ENCODE assay signal across 8 mouse cellular contexts in genomic region chr15:97055794-97056193, GRCm38 (mm10). TPM values are rescaled to one million over a fixed set of nuclear protein-coding genes. Genes with fewer than 3 reads are reported as not detected.
DNase-seq lines count a peak whose midpoint lies in the region; ATAC-seq and TF ChIP-seq lines count a peak whose summit lies in the region.

Gene Slc38a4 (minus strand): TSS chr15:97055956.

- WGBS in lung, adult 2 months, result 59% methylated on average over 9 of the region's 9 CpGs
- WGBS in intestine, postnatal 0 days, result 56% methylated on average over 9 of the region's 9 CpGs
- WGBS in neural tube, embryonic 13.5 days, result 56% methylated on average over 9 of the region's 9 CpGs

- H3K36me3 ChIP-seq in intestine, postnatal 0 days (ENCODE audit: control insufficient read depth, insufficient read depth), result no peaks in the 10 kb centered on the region
- H3K36me3 ChIP-seq in neural tube, embryonic 13.5 days, result no peaks in the 10 kb centered on the region

- H3K4me3 ChIP-seq in lung, adult 2 months (replicated peaks; ENCODE audit: extremely low read depth, low read depth, low read length), result peak within 1 kb of the TSS; percentile 39
- peak within 1 kb of the TSS; percentile 41 for H3K4me3 ChIP-seq in intestine, postnatal 0 days (ENCODE audit: low read depth, low read length)
- H3K4me3 ChIP-seq in neural tube, embryonic 13.5 days, result peak within 1 kb of the TSS; percentile 33

- no peak for TF ChIP-seq CTCF in lung, adult 2 months (IDR thresholded peaks at IDR 0.05; ENCODE audit: insufficient read depth, low read length)
- peak; percentile 39 for TF ChIP-seq CTCF in intestine, postnatal 0 days (IDR thresholded peaks at IDR 0.05; ENCODE audit: low read depth)

- TF ChIP-seq POLR2A in lung, adult 2 months (IDR thresholded peaks at IDR 0.05; ENCODE audit: borderline replicate concordance, extremely low read depth, low read depth, low read length), result no peak

- peak within 1 kb of the TSS; percentile 63 for H3K4me2 ChIP-seq in intestine, postnatal 0 days (replicated peaks; ENCODE audit: low read depth)
- peak within 1 kb of the TSS; percentile 56 for H3K4me2 ChIP-seq in neural tube, embryonic 13.5 days

- peak within 1 kb of the TSS; percentile 18; the same call in 1 of the 2 replicates for H3K9ac ChIP-seq in intestine, postnatal 0 days (ENCODE audit: low read depth, low read length)
- peak within 1 kb of the TSS; percentile 47 for H3K9ac ChIP-seq in neural tube, embryonic 13.5 days

- peaks cover 5% of the 10 kb centered on the region; the same call in 1 of the 2 replicates for H3K9me3 ChIP-seq in intestine, postnatal 0 days (ENCODE audit: control insufficient read depth)
- H3K9me3 ChIP-seq in neural tube, embryonic 13.5 days, result peaks cover 8% of the 10 kb centered on the region; the same call in 1 of the 2 replicates

- H3K27me3 ChIP-seq in intestine, postnatal 0 days (replicated peaks; ENCODE audit: control insufficient read depth, insufficient read depth, low read length), result 0 out of 2 replicates have a peak, but pooled peaks cover 2% of the 10 kb centered on the region
- peaks cover 18% of the 10 kb centered on the region for H3K27me3 ChIP-seq in neural tube, embryonic 13.5 days

- no peaks in the 10 kb centered on the region for H3K4me1 ChIP-seq in lung, adult 2 months (ENCODE audit: control insufficient read depth, insufficient read depth, low read length)
- H3K4me1 ChIP-seq in intestine, postnatal 0 days (replicated peaks; ENCODE audit: control insufficient read depth, insufficient read depth, low read length), result no peaks in the 10 kb centered on the region
- H3K4me1 ChIP-seq in neural tube, embryonic 13.5 days (replicated peaks), result peaks cover 11% of the 10 kb centered on the region; the same call in 1 of the 2 replicates

- ATAC-seq in intestine, postnatal 0 days, result no peak
- ATAC-seq in neural tube, embryonic 13.5 days (ENCODE audit: low read depth), result no peak

- no peak for DNase-seq in lung, adult 2 months
- no peak for DNase-seq in lung, adult 18-20 months
- no peak for DNase-seq in gastrocnemius, postnatal 10 days
- no peak for DNase-seq in right cerebral cortex, postnatal 36 days (ENCODE audit: low spot score in 2 of 2)
- DNase-seq in adipocyte (ENCODE audit: low spot score), result no peak
- DNase-seq in urinary bladder, postnatal 4 days (ENCODE audit: low spot score in 2 of 2), result no peak

- peak within 1 kb of the TSS; percentile 11; the same call in 1 of the 2 replicates for H3K27ac ChIP-seq in intestine, postnatal 0 days (ENCODE audit: low read depth, low read length)
- H3K27ac ChIP-seq in neural tube, embryonic 13.5 days (replicated peaks), result no peak within 1 kb of the TSS

RNA-seq across cellular contexts. Expression of gene Slc38a4, which starts in this region (rescaled TPM):
- polyA plus RNA-seq in lung, adult 2 months (2012; rRNA removed), result 5.8 and 6.7 TPM in 2 replicates
- 100 to 1,000 TPM; 155 to 167 TPM for total RNA-seq in gastrocnemius, postnatal 10 days (2021)
- polyA plus RNA-seq in intestine, postnatal 0 days (2015; fragmentation: Nextera tagmentation; extraction: Ambion mirVana), result 8.8 and 11.4 TPM in 2 replicates
- 8.5 and 14.1 TPM in 2 replicates for polyA plus RNA-seq in neural tube, embryonic 13.5 days (2015; fragmentation: Nextera tagmentation; extraction: Ambion mirVana)
